Mouse (Mus musculus) frontal cortex, postnatal 10 days (tissue): Measurements from ENCODE around the gene Cenpf.

ENCODE experiments used
- DNase-seq, 2 experiments: peaks; one replicate each; pipeline ENCODE4 v3.0.0; 2022; ENCODE audit warnings: low spot score in 2 of 2, mixed read lengths in 1 of 2

Cenpf gene

GRCm38 (mm10) chr1:189630026-189630425 is 57.9 kb downstream of the Cenpf start:
- DNase-seq, result no peak

GRCm38 (mm10) chr1:189627976-189628768 is 59.7 kb downstream of the Cenpf start:
- peak; percentile 33 to 59 for DNase-seq

- no peak for DNase-seq
Measured at GRCm38 (mm10) chr1:189624756-189625155, 63.1 kb downstream of the Cenpf start.

- DNase-seq, result no peak
Measured at GRCm38 (mm10) chr1:189618970-189619740, 68.7 kb downstream of the Cenpf start.

GRCm38 (mm10) chr1:189617381-189617780 is 70.5 kb downstream of the Cenpf start:
- no peak for DNase-seq

- no peak for DNase-seq
Measured at GRCm38 (mm10) chr1:189615246-189615645, 72.6 kb downstream of the Cenpf start.

- DNase-seq, result no peak
Measured at GRCm38 (mm10) chr1:189613076-189613475, 74.8 kb downstream of the Cenpf start.

- no peak for DNase-seq
Measured at GRCm38 (mm10) chr1:189611775-189612174, 76.1 kb downstream of the Cenpf start.

GRCm38 (mm10) chr1:189608640-189609039 is 79.2 kb downstream of the Cenpf start:
- DNase-seq, result no peak

- no peak for DNase-seq
Measured at GRCm38 (mm10) chr1:189608039-189608438, 79.8 kb downstream of the Cenpf start.

GRCm38 (mm10) chr1:189605598-189606126 is 82.2 kb downstream of the Cenpf start:
- no peak for DNase-seq

GRCm38 (mm10) chr1:189597096-189597495 is 90.8 kb downstream of the Cenpf start:
- no peak for DNase-seq
